Mouse (Mus musculus) lung, postnatal 36 days (tissue): ENCODE measurements around the gene Hoxb5.
A peak's percentile ranks its signal among the peaks of the same experiment; 100 is the strongest.

Source experiments
- DNase-seq: peaks from one replicate; pipeline ENCODE4 v3.0.0; 2022; ENCODE audit warnings: mixed read lengths

Gene Hoxb5

GRCm38 (mm10) chr11:96272024-96272921, 30.9 kb upstream of the Hoxb5 start:
- no peak for DNase-seq

GRCm38 (mm10) chr11:96274428-96274827, 28.7 kb upstream of the Hoxb5 start:
- no peak for DNase-seq

GRCm38 (mm10) chr11:96275896-96276295, 27.2 kb upstream of the Hoxb5 start:
- no peak for DNase-seq

DNA sequence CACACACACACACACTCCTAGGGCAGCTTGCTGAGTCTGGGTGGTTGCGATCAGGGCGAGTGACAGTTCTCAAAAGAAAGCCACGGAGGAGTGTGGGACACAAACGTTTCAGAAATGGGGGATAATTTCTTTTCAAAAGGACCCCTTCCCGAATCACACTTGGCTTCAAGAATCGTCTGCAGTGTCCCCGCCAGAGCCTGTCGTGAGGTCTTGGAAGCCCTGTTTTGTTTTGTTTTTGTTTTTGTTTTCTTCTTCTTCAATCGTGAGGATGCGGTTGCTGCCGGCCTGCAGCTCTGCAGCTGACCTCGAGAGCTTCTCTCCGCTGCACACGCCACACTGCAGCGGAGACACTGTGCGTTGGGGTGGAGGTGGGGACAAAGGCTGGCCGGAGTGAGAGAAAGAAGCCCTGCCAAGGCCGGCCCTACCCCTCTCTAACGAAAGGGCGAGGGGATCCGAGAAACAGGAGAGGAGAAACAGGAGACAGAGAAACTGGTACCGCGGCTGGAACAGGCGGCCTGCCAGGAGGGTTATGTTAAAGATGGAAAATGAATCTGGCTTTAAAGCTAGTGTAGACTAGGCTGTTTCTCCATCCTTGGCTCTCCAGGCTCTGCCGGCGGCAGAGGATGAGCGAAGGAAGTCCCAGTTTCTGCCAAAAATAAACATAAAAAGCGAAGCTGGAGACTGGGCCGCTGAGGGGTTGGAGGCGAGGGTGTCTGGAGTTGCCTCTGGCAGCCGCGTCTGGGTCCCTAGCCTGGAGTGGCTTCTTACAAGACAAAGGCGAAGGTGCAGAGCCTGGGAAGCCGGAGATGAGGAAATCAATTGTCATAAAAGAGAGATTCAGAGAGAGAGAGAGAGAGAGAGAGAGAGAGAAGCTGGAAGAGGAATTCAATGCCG, 25.7 kb upstream of the Hoxb5 start:
- no peak for DNase-seq

DNA sequence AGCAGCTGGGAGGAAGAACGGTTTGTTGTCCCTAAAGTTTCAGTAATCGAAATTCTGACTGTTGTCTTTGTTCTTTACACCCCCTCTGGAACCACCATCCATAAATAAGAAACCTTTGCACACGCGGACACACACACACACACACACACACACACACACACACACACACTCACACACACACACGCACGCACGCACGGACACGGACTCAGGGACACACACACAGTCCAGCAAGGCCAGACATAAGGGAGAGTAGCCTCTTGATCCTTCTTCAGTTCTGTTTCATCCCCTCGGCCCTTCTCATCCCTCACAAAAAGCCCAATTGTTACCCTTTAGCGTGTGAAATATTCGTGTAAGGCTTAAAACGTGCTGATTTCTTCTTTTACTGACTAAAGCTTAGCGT, 24.8 kb upstream of the Hoxb5 start:
- no peak for DNase-seq

GRCm38 (mm10) chr11:96278773-96279172, 24.4 kb upstream of the Hoxb5 start:
- peak; percentile 89 for DNase-seq

- DNase-seq, result no peak
Measured at GRCm38 (mm10) chr11:96279421-96280233, 23.5 kb upstream of the Hoxb5 start.

GRCm38 (mm10) chr11:96280399-96281378, 22.4 kb upstream of the Hoxb5 start:
- DNase-seq, result no peak

GRCm38 (mm10) chr11:96281396-96281795, 21.7 kb upstream of the Hoxb5 start:
- no peak for DNase-seq

GRCm38 (mm10) chr11:96281855-96282570, 21.1 kb upstream of the Hoxb5 start, which contains the start of gene Hoxb8:
Gene Hoxb8, plus strand, starts transcription at chr11:96281905.
- no peak for DNase-seq

DNA sequence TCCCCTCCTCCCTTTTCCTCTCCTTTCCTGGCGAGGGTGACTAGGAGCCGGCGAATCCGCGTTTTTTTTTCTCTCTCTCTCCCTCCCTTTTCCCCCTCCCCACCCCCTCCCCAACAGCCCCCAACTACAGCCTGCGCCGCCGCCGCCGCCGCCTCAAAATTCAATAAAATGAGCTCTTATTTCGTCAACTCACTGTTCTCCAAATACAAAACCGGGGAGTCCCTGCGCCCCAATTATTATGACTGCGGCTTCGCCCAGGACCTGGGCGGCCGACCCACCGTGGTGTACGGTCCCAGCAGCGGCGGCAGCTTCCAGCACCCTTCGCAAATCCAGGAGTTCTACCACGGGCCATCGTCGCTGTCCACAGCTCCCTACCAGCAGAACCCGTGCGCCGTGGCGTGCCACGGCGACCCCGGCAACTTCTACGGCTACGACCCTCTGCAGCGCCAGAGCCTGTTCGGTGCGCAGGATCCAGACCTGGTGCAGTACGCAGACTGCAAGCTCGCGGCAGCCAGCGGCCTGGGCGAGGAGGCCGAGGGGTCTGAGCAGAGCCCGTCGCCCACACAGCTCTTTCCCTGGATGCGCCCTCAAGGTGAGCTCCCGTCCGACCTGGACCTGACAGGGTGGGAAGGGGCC, 20.2 kb upstream of the Hoxb5 start:
- no peak for DNase-seq

DNA sequence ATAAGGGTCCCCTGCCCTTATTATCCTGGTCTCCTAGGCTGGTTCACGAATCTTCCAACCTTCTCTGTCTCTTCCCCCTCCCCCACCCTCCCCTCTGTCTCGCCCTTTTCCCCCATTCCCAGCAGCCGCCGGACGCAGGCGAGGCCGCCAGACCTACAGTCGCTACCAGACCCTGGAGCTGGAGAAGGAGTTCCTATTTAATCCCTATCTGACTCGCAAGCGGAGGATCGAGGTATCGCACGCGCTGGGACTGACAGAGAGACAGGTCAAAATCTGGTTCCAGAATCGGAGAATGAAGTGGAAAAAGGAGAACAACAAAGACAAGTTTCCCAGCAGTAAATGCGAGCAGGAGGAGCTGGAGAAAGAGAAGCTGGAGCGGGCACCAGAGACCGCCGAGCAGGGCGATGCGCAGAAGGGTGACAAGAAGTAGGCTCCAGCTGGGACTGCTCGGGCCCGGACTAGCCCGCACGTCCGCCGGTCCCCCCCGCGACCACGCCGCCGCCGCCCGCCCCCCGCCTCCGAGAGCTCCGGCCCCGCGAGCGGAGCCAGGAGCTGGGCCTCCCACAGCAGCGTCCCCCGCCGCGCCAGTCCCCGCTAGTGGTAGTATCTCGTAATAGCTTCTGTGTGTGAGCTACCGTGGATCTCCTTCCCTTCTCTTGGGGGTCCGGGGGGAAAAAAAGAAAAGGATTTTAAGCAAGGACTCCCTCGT, 18.9 kb upstream of the Hoxb5 start:
- no peak for DNase-seq

GRCm38 (mm10) chr11:96284774-96285734, 18.1 kb upstream of the Hoxb5 start:
- DNase-seq, result no peak

DNA sequence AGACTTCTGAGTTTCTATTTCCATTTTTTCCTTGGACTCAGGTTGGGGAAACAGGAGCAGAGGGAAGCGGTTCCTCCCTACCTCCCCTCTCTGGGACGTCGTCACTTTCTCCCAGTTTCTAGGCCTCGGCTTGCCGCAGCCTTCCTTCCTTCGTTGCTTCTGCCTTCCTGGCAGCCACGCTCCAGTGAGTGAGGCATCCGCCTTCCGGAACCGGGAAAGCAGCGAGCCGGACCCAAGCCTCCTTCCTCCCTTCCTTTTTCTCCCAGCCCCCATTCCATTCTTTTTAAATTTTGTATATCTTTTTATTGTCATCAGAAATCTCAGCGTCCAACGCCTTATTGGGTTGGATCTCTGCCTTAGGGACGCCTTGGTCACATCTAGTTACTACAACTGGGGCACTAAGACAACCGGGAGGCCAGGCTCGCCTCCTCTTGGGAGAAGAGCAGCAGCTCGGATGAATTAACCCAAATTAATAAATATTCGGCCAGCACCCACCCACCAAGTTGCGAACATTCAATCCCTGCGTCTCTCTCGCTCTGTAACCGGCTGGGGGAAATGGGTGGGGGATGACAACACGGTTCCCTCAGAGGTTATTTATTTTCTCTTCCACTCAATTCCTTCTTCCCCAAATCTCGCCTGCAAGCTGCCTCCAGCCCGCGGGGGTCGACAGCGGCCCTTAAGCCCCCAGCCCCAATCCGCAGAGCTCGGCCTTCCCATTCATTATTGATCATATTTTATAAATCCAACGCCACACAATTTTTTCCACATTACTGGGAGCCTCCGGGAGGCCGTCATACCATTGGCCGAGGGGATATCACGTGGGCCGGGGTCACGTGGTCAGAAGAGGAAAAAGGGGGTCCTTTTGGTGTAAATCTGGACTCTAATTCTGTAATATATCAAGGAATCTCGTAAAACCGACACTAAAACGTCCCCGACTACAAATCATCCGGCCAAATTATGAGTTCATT, 17.1 kb upstream of the Hoxb5 start, which contains the start of gene Hoxb7:
Gene Hoxb7, plus strand, starts transcription at position 853 of the 968 bp plus-strand sequence.
- peak; percentile 58 for DNase-seq

- DNase-seq, result no peak
Measured at GRCm38 (mm10) chr11:96286739-96287385, 16.3 kb upstream of the Hoxb5 start.

GRCm38 (mm10) chr11:96287411-96287810, 15.7 kb upstream of the Hoxb5 start:
- DNase-seq, result no peak
